Mouse (Mus musculus) adrenal gland, postnatal 4 days (tissue): ENCODE results near the gene Osbpl10. TPM values are rescaled to one million over a fixed set of nuclear protein-coding genes. Genes with fewer than 3 reads are reported as not detected.
"Not testable (repeated sequence)": the region's sequence is repeated elsewhere in the genome, so short reads cannot be mapped to it uniquely, and the experiment has no call there.

Experiments
- DNase-seq, 2 experiments: peaks; one replicate each; pipeline ENCODE4 v3.0.0; 2021 to 2022; ENCODE audit warnings: low spot score in 2 of 2, mixed read lengths in 2 of 2
- total RNA-seq, 2 experiments: library from RNA; stranded (reverse); gene quantifications; 2 replicates each; pipeline ENCODE4 v1.2.3; 2021

The Osbpl10 gene
- total RNA-seq, 2 experiments from 2014 or later, result 14.9 to 15.5 TPM

GRCm38 (mm10) chr9:115261456-115261855, 283.1 kb downstream of the Osbpl10 start:
- DNase-seq, result no peak

- no peak for DNase-seq
Observed at GRCm38 (mm10) chr9:115261896-115262295, 283.5 kb downstream of the Osbpl10 start.

- no peak for DNase-seq
Observed at GRCm38 (mm10) chr9:115271556-115271955, 293.2 kb downstream of the Osbpl10 start.

GRCm38 (mm10) chr9:115272451-115272850, 294.1 kb downstream of the Osbpl10 start:
- DNase-seq, result not testable (repeated sequence)

- DNase-seq, result no peak
Observed at GRCm38 (mm10) chr9:115273095-115273649, 294.8 kb downstream of the Osbpl10 start.

GRCm38 (mm10) chr9:115274806-115275205, 296.4 kb downstream of the Osbpl10 start:
- DNase-seq, result no peak

- no peak for DNase-seq
Observed at GRCm38 (mm10) chr9:115278641-115279040, 300.3 kb downstream of the Osbpl10 start.

Other genes with a start within 250 kb of the Osbpl10 start
- 10 to 100 TPM; 75.0 to 75.9 TPM for gene Cmtm6, start 247.5 kb upstream of the Osbpl10 start, total RNA-seq
- 10 to 100 TPM; 59.6 to 62.7 TPM for gene Cmtm7, start 196.7 kb upstream of the Osbpl10 start, total RNA-seq
- 10 to 100 TPM; 11.5 to 12.9 TPM for gene Cmtm8, start 134.4 kb upstream of the Osbpl10 start, total RNA-seq
- 10 to 100 TPM; 27.1 to 32.9 TPM for gene Gpd1l, start 44.6 kb upstream of the Osbpl10 start, total RNA-seq
- gene Rps27rt, start 4.2 kb downstream of the Osbpl10 start, total RNA-seq, result 100 to 1,000 TPM; 126 to 158 TPM